Mouse (Mus musculus) small intestine, adult 2 months (tissue): ENCODE measurements at regions not wholly inside any gene's neighbourhood (a gene's known extent, or its start where the extent isn't known, plus 50 kb on each side); places are given as distances from the start of the nearest gene placed in this dataset.

Experiments
- CTCF ChIP-seq: fragments of 200-500 bp; IDR thresholded peaks from 2 replicates; pipeline ENCODE4 v1.5.1; 2012; ENCODE audit warnings: low read depth, mild to moderate bottlenecking, control low read depth, inconsistent platforms, low read length, moderate library complexity, mixed read lengths; ENCODE audit not compliant: insufficient replicate concordance, insufficient read length; ENCODE audit errors: extremely low read depth
- POLR2A ChIP-seq: fragments of 200-500 bp; IDR thresholded peaks from 2 replicates; pipeline ENCODE4 v1.6.1; 2012; ENCODE audit warnings: low read depth, mild to moderate bottlenecking, control low read depth, inconsistent platforms, low read length, moderate library complexity

DNA sequence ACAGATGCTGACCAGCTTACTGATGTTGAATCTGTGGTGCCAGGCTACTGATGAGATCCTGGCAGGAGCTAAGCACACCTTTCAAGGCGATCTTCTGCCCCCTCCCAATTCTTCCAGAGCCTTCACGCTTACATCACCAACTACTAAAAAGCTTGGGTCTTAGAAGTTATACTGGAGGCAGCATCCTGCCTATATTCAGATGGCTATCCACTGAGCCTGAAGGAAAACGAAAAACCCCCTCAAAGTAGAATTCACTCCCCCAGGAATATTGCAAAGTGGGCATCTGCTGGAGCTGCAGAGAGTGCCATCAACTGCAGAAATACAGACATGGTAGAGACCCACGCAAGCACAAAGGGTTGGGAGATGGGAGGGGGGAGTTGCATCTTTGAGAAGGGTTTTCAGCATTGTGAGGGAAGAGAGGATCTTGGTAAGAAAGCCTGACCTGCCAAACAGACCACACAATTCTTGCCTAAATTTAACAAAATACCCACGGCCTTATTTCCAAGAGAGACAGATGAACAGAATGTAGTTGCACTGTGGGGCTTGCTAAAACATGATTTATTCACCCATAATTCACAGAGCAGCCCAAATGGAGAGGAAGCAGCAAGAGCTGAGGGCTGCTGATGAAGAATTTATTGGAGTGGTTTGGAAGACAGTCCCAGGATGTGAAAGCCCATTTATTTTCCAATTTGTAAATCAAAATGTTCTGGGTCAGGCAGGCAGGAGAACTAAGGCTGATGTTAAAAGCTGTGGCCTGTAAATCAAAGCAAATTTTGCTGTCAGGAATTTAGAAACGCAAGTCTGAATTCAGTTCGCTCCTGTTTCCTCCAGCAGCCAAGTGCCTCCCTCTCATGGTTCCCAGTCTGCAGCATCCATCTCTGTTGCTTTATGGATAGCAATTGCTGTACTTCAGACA, 98.8 kb downstream of the Pdcl3 start:
- no peak for TF ChIP-seq CTCF
- TF ChIP-seq POLR2A = no peak
